Mouse (Mus musculus) T-helper 1 cell (primary cell): ENCODE results near the gene Svs5.
"Not testable (repeated sequence)": the region's sequence is repeated elsewhere in the genome, so short reads cannot be mapped to it uniquely, and the experiment has no call there.

ENCODE experiments used
- in situ Hi-C: fragments of 300-600 bp; cut with MboI, MseI; formaldehyde crosslinking; loops from one replicate; pipeline ENCODE4 v1.15.1; 2025; ENCODE audit warnings: high pct_unique_total_duplicates

The Svs5 gene

GRCm38 (mm10) chr2:164332440-164332839 is at the start of gene Svs5:
Gene Svs5 (plus strand): TSS chr2:164332740.
- in situ Hi-C loops = not testable (repeated sequence)

GRCm38 (mm10) chr2:164288968-164289367 is 43.6 kb upstream of the Svs5 start, which contains the start of gene Svs3a:
Gene Svs3a (plus strand): TSS chr2:164289268.
- in situ Hi-C loops = not testable (repeated sequence)

- in situ Hi-C loops = no loop called here
Measured at GRCm38 (mm10) chr2:164312599-164312998, 19.9 kb upstream of the Svs5 start.

- in situ Hi-C loops = not testable (repeated sequence)
Measured at GRCm38 (mm10) chr2:164315460-164315859, 17.1 kb upstream of the Svs5 start.

- in situ Hi-C loops = not testable (repeated sequence)
Measured at GRCm38 (mm10) chr2:164316451-164316850, 16.1 kb upstream of the Svs5 start, which contains the start of gene Svs6. Gene Svs6 (plus strand): TSS chr2:164316751.

- in situ Hi-C loops = no loop called here
Measured at GRCm38 (mm10) chr2:164320983-164321382, 11.6 kb upstream of the Svs5 start.

GRCm38 (mm10) chr2:164343732-164344131 is 11.2 kb downstream of the Svs5 start:
- in situ Hi-C loops = not testable (repeated sequence)

- in situ Hi-C loops = not testable (repeated sequence)
Measured at GRCm38 (mm10) chr2:164347697-164348096, 15.2 kb downstream of the Svs5 start.

GRCm38 (mm10) chr2:164348980-164349379 is 16.4 kb downstream of the Svs5 start:
- in situ Hi-C loops = no loop called here

- in situ Hi-C loops = no loop called here
Measured at GRCm38 (mm10) chr2:164352697-164353096, 20.2 kb downstream of the Svs5 start.

- in situ Hi-C loops = no loop called here
Measured at GRCm38 (mm10) chr2:164353356-164353755, 20.8 kb downstream of the Svs5 start.

- in situ Hi-C loops = no loop called here
Measured at GRCm38 (mm10) chr2:164356177-164356967, 23.8 kb downstream of the Svs5 start.

- in situ Hi-C loops = no loop called here
Measured at GRCm38 (mm10) chr2:164358373-164358772, 25.8 kb downstream of the Svs5 start.

- in situ Hi-C loops = no loop called here
Measured at GRCm38 (mm10) chr2:164359031-164359430, 26.5 kb downstream of the Svs5 start.

GRCm38 (mm10) chr2:164359668-164360067 is 27.1 kb downstream of the Svs5 start:
- in situ Hi-C loops = no loop called here

GRCm38 (mm10) chr2:164360974-164361657 is 28.6 kb downstream of the Svs5 start:
- in situ Hi-C loops = no loop called here

GRCm38 (mm10) chr2:164366947-164367346 is 34.4 kb downstream of the Svs5 start:
- in situ Hi-C loops = no loop called here

GRCm38 (mm10) chr2:164368620-164369105 is 36.1 kb downstream of the Svs5 start:
- in situ Hi-C loops = no loop called here

- in situ Hi-C loops = no loop called here
Measured at GRCm38 (mm10) chr2:164371371-164371770, 38.8 kb downstream of the Svs5 start.

- in situ Hi-C loops = no loop called here
Measured at GRCm38 (mm10) chr2:164372408-164373053, 40.0 kb downstream of the Svs5 start.

GRCm38 (mm10) chr2:164373187-164373586 is 40.6 kb downstream of the Svs5 start:
- in situ Hi-C loops = no loop called here
